Mouse (Mus musculus) thymus, adult 18-20 months (tissue): ENCODE results near the gene Slc35e2.
A peak's percentile ranks its signal among the peaks of the same experiment; 100 is the strongest.
"Not testable (repeated sequence)": the region's sequence is repeated elsewhere in the genome, so short reads cannot be mapped to it uniquely, and the experiment has no call there.

Source experiments
- DNase-seq, 2 experiments: peaks; one replicate each; pipeline ENCODE4 v3.0.0; 2022; ENCODE audit warnings: mixed read lengths in 2 of 2

The Slc35e2 gene

DNA sequence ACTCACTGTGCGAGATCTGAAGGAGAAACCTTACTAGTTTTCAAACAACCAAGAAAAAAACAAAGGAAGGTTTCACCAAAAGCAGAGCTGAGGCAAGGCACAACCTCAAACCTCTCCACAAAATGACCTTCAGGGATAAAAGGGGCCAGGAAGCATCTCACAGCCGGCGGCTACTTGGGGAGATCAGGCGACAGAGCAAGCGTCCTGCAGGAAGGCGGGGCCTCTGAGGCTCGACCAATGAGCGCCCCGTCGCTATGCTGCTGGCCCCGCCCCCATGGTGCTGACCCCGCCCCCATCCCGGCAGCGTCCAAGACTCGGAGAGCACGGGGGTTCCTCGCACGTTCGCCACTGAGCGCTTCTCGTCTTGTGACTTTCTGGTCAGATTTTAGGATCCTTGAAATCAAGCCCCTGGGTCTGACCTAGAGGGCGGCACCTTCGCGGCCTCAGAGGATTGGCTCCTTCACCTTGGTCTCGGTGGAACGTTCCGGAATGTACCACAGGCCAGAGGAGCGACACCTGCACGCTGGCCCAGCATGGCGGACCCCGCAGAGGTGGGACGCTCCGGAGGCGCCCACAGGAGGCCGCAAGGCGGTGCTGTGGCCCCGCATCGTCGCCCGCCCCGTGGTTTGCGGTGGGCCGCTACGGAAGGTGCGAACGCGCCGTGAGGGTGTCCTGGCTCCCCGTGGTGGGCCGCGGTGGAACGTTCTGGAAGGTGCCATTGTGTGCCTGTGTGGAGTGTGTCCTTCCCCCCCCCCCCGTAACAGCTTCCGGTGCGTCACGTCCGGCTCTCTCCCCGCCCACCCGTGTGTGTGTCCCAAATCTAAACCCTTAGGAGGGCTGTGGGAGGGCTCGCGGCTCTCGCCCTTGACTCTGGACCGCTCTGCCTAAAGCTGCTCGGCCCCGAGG, at the start of gene Slc35e2:
Slc35e2 (plus strand) TSS at position 326 of the 906 bp plus-strand sequence.
- DNase-seq = peak; percentile 81 to 83

DNA sequence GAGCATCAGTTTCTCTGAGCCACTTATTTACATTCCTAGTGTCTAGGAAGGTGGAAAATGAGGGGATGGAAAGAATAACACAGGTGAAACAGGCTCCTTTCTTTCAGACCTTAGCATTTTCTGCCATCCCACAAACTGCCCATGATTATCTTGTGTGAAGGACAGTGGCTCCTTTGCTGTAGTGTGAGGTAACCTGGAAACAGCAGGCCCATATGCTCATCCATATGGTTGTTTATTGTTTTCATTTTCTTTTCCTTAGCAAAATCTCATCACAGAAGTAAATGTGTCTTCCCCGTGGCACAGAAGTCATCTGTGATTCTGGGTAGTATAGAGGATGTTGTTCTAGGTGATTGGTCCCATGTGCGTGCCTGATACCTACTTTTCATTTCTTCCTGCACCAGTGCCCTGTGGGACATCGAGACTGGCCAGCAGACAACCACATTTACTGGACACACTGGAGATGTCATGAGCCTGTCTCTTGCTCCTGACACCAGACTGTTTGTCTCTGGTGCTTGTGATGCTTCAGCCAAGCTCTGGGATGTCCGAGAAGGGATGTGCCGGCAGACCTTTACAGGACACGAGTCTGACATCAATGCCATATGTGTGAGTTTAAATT, 48.2 kb upstream of the Slc35e2 start:
- no peak for DNase-seq

DNA sequence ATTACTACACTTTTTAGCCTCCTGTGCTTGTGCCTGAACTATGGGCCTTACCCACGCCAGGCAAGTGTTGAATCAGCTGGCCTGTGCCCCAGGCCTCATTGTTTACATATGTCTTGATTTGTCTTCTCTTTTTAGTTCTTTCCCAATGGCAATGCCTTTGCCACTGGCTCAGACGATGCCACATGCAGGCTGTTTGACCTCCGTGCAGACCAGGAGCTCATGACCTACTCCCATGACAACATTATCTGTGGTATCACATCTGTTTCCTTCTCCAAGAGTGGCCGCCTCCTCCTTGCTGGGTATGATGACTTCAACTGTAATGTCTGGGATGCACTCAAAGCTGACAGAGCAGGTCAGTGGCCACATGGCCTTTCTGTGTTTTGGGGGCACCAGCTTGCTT, 46.3 kb upstream of the Slc35e2 start:
- no peak for DNase-seq

DNA sequence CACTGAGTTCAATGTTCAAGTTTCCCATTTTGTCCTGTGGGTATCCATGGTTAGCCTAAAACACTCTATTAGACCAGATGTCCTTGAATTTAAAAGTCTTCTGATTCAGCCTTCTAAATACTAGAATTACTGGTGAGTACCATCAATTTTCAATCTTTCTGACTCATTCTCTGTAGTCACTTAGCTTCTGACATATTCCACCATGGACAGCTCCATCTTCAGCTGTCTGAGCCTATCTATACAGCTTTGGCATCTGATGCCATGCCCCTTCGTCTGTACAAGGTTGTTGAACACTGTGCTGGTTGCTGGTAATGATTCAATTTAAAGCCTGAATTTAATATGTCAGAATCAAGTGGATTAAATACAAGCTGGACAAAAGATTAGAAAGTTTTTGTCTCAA, 45.8 kb upstream of the Slc35e2 start:
- no peak for DNase-seq

DNA sequence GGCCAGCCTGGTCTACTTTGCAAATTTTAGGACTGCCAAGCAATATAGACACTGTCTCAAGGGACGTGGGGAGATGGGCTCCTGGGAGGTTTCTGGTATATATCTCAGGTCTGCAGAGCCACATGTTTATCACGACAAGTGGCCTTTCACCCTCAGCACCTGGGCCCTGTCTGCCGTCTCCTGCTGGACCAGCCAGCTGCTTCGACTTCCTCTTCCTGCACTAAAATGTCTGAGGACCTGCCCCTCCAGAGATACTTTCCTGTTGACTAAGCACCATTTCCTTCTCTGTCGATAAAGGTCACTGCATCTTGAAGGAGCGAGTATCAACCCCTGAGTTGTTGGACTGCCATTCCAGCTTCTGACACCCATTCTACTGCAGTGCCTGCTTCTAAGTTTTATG, 41.8 kb upstream of the Slc35e2 start:
- no peak for DNase-seq

DNA sequence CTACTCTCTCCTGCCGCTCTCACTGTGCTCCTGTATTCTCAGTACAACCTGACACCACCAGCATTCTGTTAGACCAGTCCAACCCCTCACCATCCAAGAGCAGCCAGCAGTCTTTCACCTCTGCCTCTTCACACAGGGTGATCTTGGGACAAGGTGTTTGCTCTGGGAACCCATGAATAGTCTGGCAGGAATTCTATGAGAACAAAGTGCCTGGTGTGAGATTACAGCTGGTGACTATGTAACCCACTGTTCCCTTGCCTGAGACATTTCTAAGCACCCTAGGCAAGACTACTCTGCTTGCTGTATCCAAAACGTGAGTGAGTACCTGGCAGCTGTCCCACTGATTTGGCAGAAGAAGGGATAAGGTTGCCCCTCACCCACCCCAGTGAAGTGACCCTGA, 40.3 kb upstream of the Slc35e2 start:
- DNase-seq = no peak

DNA sequence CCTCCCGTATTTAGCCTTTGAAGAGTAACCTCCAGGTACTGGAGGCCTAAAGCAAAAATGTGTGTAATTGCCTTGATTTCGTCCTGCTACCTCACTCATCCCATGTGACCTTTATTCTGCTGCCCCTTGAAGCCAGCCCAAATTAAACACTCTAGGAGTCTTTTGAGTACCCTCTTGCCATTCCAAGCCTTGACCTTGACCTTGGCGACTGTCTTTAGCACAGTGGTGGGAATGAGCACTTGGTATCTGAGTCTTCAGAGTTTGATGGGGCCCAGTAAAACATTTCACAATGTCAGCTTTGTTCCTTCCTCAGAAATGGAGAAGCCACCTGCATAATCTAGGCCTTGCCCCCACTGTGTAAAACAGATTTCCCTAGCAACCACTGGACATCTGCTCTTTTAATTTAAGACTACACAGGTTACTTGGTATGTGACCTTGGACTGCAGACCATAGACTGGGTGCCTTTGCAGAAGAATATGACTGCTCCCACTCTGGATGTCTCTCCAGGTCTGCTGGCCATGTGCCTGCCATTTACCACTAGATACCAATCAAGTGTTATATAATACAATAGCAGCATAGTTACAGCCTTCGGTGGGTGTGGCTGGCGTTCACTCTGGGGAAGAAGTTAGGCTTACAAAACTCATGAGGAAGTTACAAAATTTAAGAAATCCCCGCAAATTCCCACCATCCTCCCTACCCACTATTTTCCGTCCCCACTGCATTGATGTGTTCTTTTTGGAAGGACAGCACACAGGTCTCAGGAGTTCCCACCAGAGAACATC, 39.4 kb upstream of the Slc35e2 start, which contains the start of gene Nadk:
Nadk (plus strand) TSS at position 718 of the 782 bp plus-strand sequence.
- no peak for DNase-seq

DNA sequence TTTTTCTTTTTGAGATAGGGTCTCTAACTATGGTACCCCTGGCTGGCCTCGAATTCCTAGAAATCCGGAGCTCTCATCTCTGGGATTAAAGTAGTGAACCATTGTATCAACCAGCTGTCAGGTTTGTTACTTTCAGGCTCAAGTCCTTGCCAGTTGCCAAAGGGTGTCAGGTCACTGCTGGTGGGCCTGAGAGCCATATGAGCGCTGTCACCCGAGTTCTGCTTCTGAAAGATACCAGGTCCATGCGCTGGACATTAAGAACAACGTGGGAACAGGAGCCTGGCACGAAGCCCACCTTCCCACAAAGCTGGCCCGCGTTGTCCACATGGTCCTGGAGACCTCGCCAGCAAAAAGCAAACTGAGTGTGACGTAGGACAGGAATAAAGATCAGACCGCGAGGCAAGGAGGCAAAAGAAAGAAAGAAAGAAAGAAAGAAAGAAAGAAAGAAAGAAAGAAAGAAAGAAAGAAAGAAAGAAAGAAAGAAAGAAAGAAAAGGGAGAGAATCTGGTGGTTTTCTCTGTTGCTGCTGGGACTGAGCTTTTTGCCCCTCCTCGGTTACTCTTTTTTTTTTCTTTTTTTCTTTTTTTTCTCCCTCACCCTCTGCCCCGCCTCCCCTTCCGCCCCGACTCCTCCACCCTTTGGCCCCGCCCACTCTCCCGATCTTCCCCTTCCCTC, 38.4 kb upstream of the Slc35e2 start:
- peak in 1 of 2 experiments; percentile 55 for DNase-seq

DNA sequence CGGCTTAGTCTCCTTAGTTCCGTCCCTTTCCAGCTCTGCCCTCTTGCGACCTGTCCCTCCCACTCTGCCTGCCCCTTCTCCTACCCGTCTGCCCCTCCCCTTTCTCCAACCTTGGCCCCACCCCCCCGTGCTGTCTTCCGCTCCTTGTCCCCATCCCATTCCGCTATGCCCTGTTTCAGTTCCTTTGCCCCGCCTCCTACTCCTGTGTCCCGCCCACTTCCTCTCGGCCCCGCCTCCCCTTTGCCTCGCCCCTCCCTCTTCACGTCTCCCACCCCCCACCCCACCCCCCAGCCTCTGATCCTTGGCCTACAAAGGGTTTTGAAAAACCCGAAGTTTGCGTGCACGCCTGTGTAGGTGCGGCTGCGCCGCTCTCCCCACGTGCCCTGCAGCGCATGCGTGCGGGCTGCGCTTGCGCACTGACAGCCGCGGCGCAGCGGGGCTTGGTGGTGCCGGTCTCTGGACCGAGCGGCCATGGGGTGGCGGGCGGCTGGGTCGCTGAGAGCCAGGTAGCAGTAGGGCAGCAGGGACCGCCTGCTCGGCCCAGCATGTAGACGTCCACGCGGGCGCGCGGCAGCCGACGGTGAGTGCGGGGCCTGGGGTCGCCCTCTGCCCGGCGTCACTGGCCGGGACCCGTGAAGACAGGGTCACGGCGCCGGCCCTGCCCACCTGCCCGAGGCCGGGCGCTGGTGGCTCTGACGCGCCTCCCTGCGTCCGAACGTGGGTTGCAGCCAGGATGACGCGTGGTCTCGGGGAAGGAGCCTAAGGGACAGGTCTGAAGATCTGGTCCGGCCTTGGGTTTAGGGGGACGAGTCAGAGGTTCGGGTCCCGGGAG, 37.6 kb upstream of the Slc35e2 start:
- DNase-seq = peak; percentile 94 to 97

DNA sequence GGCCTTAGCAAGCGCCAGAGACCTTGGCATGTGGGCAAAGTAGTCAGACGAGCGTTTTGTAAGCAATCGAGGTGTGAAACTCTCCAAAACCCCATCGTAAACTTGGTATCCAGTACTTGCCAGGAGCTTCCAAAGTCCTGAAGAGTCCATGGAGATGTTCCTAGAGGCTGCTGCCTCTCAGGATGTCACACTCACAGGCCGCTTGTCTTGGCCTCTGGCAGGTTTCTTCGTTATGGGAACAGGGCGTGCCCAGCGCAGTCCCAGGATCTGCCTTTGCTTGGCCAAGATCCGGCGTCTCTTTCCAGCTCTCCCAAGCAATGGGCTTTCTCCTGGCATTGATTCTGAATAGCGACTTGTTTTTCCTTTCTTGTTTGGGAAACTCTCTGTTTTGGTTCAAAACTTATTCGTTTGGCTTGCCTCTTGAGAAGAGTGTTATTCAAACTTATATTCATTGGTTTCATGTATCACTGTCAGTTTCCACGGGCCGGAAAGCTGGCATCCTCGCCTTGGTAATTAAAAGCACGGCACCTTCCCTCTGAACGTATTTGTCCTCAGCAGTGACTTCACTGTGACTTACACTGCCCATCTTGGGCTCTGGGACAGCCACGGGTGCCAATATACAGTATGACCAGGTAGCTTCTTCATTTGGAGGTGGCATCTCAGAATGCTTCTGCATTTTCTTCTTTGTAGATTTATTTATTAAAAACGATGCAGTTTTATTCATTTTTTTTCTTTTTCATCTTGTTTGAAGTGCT, 36.7 kb upstream of the Slc35e2 start:
- DNase-seq = no peak

DNA sequence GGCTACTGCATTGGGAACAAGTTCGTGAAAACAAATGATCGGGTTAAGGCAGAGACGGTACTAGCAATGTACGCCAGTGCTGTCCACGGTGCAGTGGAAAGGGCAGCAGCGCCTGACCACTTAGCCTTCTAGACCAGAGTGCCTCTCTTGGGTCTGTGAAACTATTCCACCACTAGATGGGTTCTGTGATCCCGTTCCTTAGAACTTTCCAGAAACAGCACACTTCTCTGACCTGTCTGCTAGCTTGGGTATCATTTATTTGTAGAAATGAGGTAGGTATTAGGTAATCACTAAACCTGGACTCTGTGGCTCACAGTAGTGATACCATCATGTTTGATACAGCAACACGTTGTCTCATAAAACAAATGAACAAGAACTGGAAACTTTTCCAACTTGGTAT, 34.7 kb upstream of the Slc35e2 start:
- DNase-seq = no peak

DNA sequence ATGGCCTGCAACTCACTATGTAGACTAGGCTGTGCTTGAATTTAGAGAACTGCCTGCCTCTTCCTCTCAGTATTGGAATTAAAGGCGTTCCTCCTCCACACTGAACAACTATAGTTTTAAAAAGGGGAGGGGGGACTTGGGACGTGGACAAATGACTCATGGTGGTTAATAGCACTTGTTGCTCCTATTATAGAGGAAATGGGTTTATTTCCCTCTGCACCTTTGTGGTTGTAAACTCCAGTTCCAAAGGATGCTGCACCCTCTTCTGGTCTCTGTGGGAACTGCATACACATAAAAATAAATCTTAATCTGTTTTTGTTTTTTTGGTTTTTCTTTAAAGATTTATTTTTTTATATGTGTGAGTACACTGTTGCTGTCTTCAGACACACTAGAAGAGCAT, 33.0 kb upstream of the Slc35e2 start:
- no peak for DNase-seq

DNA sequence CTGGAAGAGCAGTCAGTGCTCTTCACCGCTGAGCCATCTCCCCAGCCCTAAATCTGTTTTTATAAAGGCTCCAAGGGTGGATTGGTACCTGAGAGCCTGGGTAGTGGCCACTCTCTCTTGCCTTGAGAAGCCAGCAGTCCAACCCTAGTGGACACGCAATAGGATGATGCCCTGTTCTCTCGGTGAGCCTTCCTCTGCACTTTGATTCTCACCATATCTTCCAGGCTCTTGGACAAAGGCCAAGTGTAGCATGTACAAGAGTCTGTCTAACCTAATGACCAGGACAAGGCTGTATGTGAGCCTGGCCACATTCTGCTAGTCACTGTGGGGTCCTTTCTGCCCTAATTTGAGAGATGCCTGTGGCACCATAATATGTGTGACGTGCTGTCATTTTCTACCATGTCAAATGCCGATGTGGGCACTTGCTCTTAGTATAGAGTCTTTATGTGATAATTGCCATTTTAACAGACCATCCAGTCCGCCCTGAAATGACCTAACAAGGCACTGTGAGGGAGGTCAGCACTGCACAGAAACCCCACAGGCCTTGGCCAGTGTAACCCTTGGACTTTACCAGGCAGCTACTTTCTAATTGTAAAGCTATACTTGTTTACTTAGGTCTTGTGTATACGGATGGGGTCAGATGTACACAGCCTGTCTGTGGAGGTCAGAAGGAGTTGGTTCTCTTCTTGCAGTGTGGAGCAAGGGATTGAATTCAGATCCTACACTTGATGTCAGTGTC, 32.4 kb upstream of the Slc35e2 start:
- no peak for DNase-seq

DNA sequence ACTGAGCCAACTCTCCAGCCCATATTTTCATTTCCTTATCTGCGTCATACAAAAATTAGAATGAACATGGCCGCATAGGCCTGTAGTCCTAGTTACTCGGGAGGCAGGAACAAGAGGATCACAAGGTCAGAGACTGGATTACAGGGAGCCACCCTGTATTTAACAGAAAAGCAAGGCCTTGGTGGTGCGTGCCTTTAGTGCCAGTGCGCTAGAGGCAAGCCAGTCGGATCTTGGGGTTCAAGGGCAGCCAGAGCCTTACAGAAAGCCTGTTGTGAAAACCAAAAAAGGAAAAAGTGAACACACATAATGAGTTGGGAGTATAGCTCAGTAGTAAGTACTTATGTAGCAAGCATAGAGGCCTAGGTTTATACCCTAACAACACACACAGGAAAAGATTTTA, 31.4 kb upstream of the Slc35e2 start:
- no peak for DNase-seq

DNA sequence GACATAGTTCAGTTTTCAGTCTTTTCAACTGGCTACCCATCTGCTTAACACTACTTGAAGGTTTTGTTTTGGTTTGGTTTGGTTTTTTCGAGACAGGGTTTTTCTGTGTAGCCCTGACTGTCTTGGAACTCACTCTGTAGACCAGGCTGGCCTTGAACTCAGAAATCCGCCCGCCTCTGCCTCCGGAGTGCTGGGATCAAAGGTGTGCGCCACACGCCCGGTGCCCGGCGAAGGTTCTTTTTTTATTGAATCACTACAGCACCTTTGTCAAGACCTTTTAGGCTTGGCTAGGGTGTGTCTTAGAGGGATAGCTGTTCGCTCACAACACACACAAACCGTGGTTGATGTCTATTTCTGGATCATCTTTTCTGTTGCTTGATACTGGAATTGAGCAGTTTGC, 30.9 kb upstream of the Slc35e2 start:
- DNase-seq = not testable (repeated sequence)

DNA sequence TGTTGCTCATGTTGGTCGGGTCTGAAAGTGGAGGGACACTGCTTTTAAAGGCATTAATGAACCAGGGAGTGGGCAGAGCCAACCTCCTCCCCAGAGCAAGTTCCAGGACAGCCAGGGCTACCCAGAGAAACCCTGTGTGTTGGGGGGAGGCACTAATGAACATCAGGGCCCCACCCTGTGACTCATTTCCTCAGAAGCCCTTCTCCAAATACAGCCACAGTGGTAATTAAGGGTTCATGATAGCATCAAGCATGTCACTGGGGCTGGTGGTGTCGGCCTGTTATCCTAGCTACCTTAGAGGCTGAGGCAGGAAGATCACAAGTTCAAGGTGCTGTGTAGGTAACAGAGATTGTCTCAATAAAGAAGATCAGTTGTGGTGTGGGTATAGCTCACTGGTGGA, 29.8 kb upstream of the Slc35e2 start:
- DNase-seq = no peak

DNA sequence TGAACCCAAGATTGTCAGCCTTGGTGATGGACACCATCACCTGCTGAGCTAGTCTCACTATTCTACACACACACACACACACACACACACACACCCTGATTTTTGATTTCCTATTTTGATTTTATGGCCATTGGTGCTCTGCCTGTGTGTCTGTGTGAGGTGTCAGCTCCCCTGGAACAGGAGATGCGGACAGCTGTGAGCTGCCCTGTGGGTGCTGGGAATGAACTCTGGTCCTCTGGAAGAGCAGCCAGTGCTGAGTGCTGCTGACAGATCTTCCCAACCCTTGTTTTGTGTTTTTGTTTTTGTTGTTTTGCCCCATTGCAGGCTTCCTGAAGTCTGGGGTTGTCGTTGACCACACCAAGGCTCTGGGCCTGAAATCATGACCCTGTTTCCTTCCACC, 28.1 kb upstream of the Slc35e2 start:
- DNase-seq = no peak

DNA sequence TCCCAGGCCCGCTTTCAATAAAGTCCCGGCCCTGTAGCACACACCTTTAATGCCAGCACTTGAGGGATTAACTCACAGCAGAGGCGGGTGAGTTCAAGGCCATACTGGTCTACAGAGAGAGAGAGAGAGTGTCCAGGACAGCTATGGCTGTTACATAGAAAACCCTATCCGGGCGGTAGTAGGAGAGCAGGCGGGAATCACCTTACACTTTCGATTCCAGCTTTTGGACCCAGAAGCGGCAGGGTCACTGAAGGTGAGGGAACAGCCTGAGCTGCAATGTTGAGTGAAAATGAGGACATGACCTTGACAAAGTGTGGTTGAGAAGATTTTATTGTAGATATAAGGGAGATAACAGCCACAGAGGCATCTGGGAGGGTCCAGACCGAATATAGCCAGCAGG, 27.3 kb upstream of the Slc35e2 start:
- DNase-seq = no peak

DNA sequence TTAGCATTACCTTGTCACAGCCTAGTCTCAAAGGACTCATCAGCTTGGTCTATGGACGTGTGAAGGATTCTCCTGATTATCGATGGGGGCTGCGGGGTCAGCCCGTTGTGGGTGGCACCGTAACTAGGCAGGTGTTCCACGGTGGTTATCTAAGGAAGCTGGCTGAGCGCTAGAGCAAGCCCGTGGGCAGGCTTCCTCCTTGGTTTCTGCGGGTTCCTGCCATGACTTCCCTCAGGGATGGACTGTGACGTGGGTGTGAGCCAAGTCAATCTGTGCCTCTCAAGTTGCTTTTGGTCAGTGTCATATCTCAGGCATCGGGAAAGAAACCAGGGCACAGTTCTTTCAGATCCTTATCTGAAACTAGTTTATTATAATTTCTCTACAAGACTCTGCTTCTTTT, 26.3 kb upstream of the Slc35e2 start:
- no peak for DNase-seq

DNA sequence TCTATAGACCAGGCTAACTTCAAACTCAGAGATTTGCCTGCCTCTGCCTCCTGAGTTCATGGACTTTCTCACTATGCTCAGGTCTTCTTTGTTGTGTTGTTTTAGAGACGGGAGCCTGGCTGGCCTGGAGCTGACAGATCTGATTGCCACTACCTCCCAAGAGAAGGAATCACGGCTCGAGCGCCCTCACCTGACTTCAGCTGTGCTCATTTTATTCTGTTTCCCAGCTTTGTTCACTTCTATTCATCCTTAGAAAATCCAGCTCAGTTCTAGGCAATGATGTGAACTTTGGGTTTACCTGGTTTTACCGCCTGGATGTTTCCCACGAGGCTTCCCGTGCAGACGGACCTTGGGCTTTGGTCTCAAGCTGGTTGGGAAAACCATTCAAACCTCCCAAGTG, 25.7 kb upstream of the Slc35e2 start:
- no peak for DNase-seq

DNA sequence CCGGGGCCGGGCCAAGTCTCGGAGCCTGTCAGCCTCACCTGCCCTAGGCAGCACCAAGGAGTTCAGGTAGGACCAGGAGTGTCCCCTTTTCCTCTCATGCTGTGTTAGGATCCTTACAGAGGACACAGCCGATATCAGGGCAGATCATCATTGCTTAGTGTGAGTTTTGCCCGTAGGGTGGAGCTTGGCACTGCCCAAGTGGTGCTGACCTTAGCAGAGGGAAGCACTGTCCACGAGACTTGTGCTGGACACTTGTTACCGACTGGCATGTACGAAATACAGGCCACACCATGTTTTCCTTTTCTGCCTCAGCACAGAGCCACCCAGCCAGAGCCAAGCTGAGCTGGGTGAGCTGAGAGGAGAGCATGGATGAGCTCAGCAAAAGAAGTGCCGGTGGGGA, 24.1 kb upstream of the Slc35e2 start:
- no peak for DNase-seq
